Mouse (Mus musculus) layer of hippocampus, postnatal 10 days (tissue): ENCODE results near the gene Ccdc167. TPM values are rescaled to one million over a fixed set of nuclear protein-coding genes. Genes with fewer than 3 reads are reported as not detected.
"Not testable (repeated sequence)": the region's sequence is repeated elsewhere in the genome, so short reads cannot be mapped to it uniquely, and the experiment has no call there.

Experiments used
- DNase-seq, 2 experiments: peaks; one replicate each; pipeline ENCODE4 v3.0.0; 2021; ENCODE audit warnings: low spot score in 2 of 2
- total RNA-seq, 2 experiments: library from RNA; stranded (reverse); gene quantifications; 2 replicates each; pipeline ENCODE4 v1.2.3; 2021

Gene Ccdc167
- total RNA-seq, 2 experiments from 2014 or later: 15.3 to 20.1 TPM

- DNase-seq: no peak
Observed at GRCm38 (mm10) chr17:29720755-29721365, 4.0 kb upstream of the Ccdc167 start.

GRCm38 (mm10) chr17:29719628-29720575 lies 3.1 kb upstream of the Ccdc167 start:
- DNase-seq: no peak

GRCm38 (mm10) chr17:29718660-29719059 lies 1.8 kb upstream of the Ccdc167 start:
- DNase-seq: no peak

GRCm38 (mm10) chr17:29713734-29714133 lies 3.1 kb downstream of the Ccdc167 start:
- DNase-seq: not testable (repeated sequence)

- DNase-seq: no peak
Observed at GRCm38 (mm10) chr17:29712565-29712964, 4.3 kb downstream of the Ccdc167 start.

GRCm38 (mm10) chr17:29711745-29712431 lies 5.0 kb downstream of the Ccdc167 start:
- no peak for DNase-seq

GRCm38 (mm10) chr17:29711076-29711744 lies 5.6 kb downstream of the Ccdc167 start:
- DNase-seq: peak; percentile 52 to 55

GRCm38 (mm10) chr17:29710562-29711044 lies 6.2 kb downstream of the Ccdc167 start:
- peak; percentile 40 to 55 for DNase-seq

GRCm38 (mm10) chr17:29708783-29709182 lies 8.1 kb downstream of the Ccdc167 start:
- no peak for DNase-seq

GRCm38 (mm10) chr17:29706981-29707545 lies 9.8 kb downstream of the Ccdc167 start:
- no peak for DNase-seq

- no peak for DNase-seq
Observed at GRCm38 (mm10) chr17:29705881-29706280, 11.0 kb downstream of the Ccdc167 start.

- peak; percentile 73 to 81 for DNase-seq
Observed at GRCm38 (mm10) chr17:29704781-29705180, 12.1 kb downstream of the Ccdc167 start.

GRCm38 (mm10) chr17:29702938-29703710 lies 13.7 kb downstream of the Ccdc167 start:
- peak; percentile 71 to 80 for DNase-seq

GRCm38 (mm10) chr17:29700573-29700972 lies 16.3 kb downstream of the Ccdc167 start:
- no peak for DNase-seq

GRCm38 (mm10) chr17:29698421-29698820 lies 18.4 kb downstream of the Ccdc167 start:
- DNase-seq: no peak

GRCm38 (mm10) chr17:29696940-29697339 lies 19.9 kb downstream of the Ccdc167 start:
- no peak for DNase-seq

- DNase-seq: no peak
Observed at GRCm38 (mm10) chr17:29694516-29694915, 22.3 kb downstream of the Ccdc167 start.

- no peak for DNase-seq
Observed at GRCm38 (mm10) chr17:29693571-29693970, 23.3 kb downstream of the Ccdc167 start.

GRCm38 (mm10) chr17:29692827-29693226 lies 24.0 kb downstream of the Ccdc167 start:
- DNase-seq: no peak

- DNase-seq: no peak
Observed at GRCm38 (mm10) chr17:29690257-29690656, 26.6 kb downstream of the Ccdc167 start.
